Mouse (Mus musculus): ENCODE measurements around the gene Olfr1029.
"Not testable (repeated sequence)": the region's sequence is repeated elsewhere in the genome, so short reads cannot be mapped to it uniquely, and the experiment has no call there.

Olfr1029 gene

DNA sequence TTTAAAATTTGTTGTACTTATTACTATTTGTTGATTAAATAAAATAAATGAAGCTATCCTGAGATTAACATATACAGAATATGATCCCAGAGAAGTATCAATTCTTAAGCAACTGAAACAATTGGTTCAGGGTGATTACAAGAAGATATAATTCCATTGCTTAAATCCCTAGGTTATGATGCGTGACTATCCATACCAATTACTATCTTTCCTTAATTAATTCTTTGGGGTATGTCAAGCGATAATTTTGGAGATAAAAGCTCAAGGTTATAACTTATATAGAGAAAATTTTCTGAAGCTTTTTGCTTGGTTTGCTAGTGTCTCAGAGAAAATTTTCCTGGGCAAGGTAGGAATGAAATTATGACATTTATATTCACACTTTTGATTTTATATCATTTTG lies at the start of gene Olfr1029:
TSS of gene Olfr1029 (plus strand) at position 301 of the 400 bp plus-strand sequence.
- in situ Hi-C loops (cut with MboI; ENCODE audit: low pct_unique_long_range_greater_than_20kb in 1 of 2, low sequenced_read_pairs in 2 of 2, unreplicated experiment in 1 of 2) = no loop called here

DNA sequence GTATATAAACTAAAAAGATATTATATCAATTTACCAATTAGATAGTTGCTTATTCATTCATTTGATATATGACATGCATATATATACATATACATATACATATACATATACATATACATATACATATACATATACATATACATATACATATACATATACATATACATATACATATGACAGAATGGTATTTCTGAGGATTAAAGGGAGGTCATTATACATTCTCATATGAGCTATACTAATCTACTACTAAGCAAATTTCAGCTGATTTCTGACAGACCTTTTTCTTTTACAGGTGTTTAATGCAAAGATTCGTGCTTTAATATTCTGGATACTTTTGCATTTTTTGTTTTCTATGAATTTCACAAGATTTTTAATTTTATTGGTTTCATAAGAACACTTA lies 23.6 kb upstream of the Olfr1029 start, which contains the start of gene Olfr1028:
TSS of gene Olfr1028 (plus strand) at position 301 of the 400 bp plus-strand sequence.
- in situ Hi-C loops (cut with MboI; ENCODE audit: low pct_unique_long_range_greater_than_20kb in 1 of 2, low sequenced_read_pairs in 2 of 2, unreplicated experiment in 1 of 2) = no loop called here

DNA sequence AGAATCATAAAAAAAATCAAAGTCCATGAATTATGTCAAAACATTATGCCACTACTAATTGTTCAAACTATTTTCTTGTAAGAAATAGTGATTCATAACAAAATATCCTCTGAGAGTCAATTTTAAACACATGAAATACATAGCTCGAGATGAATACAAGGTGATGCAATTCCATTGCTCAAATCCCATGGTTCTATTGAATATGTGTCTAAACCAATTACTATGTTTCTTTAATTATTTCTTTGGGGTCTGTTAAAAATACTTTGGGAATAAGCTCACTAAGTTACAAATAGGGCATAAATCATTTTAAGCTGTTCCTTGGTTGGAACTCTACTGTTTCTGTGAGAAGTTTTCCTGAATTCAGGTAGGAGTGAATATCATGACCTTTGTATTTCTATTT lies 5.3 kb downstream of the Olfr1029 start, which contains the start of gene Olfr1030:
TSS of gene Olfr1030 (plus strand) at position 301 of the 400 bp plus-strand sequence.
- in situ Hi-C loops (cut with MboI; ENCODE audit: low pct_unique_long_range_greater_than_20kb in 1 of 2, low sequenced_read_pairs in 2 of 2, unreplicated experiment in 1 of 2) = no loop called here

DNA sequence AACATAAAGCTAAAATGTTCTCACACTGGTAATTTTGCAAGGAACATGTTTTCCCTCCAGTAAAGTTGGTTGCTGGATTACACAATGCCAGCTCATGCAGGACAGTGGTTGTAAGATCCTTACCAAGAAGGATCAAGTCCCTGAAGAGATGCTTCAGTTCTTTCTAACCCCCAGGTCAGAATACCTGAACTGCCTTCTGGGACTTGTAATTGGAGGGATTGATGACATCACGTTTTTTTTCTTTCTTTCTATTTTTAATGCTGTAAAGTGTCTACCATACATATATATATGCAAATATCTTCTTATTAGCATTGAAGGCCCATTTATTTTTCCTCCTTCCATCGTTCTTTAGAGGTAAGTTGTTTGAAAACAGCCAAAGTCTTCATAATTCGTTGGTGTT lies 16.3 kb downstream of the Olfr1029 start, which contains the start of gene Olfr1031:
TSS of gene Olfr1031 (plus strand) at position 301 of the 400 bp plus-strand sequence.
- in situ Hi-C loops (cut with MboI; ENCODE audit: low pct_unique_long_range_greater_than_20kb in 1 of 2, low sequenced_read_pairs in 2 of 2, unreplicated experiment in 1 of 2) = no loop called here

DNA sequence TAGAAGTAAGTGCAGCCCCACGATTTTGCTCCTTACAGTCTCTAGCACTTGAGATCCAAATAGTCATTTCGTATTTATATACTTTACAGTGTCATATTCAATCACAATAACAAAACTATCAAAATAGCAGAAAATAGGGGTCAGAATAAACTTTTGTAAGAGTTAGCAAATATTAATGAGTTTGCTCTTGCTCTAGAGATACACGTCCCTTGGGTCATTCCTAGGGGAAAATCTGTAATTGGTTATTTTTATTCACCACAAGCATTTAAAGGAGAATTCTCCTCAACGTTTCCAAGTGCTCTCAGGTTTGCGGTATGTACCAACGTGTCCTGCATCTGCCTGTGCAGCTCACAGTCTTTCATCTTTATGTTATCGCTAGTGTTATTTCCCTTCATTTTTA lies 31.5 kb downstream of the Olfr1029 start, which contains the start of gene Olfr1032:
TSS of gene Olfr1032 (plus strand) at position 301 of the 400 bp plus-strand sequence.
- in situ Hi-C loops (cut with MboI; ENCODE audit: low pct_unique_long_range_greater_than_20kb in 1 of 2, low sequenced_read_pairs in 2 of 2, unreplicated experiment in 1 of 2) = no loop called here

DNA sequence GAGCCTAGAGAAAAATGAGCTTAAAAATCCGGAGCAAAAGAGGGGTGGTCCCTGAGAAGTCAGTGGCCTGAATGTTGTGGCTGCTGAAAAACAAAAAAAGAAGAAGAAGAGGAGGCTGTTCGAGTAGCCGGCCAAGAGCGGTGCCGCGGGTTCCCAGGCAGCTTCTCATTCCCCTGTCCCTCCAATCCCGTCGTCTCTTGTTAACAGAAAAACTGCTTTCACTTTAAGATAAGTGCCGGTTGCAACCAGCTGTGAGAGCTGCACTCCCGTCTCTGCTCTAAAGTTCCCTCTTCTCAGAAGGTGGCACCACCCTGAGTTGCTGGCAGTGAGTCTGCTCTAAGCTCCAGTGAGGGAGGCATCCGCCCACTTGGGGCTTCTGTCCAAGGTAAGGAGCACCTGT lies 46.7 kb downstream of the Olfr1029 start, which contains the start of gene Olfr1033:
TSS of gene Olfr1033 (plus strand) at position 228 of the 400 bp plus-strand sequence.
- in situ Hi-C loops (cut with MboI; ENCODE audit: low pct_unique_long_range_greater_than_20kb in 1 of 2, low sequenced_read_pairs in 2 of 2, unreplicated experiment in 1 of 2) = not testable (repeated sequence)

- in situ Hi-C loops (cut with MboI; ENCODE audit: low pct_unique_long_range_greater_than_20kb in 1 of 2, low sequenced_read_pairs in 2 of 2, unreplicated experiment in 1 of 2) = not testable (repeated sequence)
Observed at GRCm38 (mm10) chr2:86021518-86021917, 47.8 kb downstream of the Olfr1029 start.
